Mouse (Mus musculus) G1E (cell line): ENCODE data around the gene Urgcp. TPM values are rescaled to one million over a fixed set of nuclear protein-coding genes. Genes with fewer than 3 reads are reported as not detected.

ENCODE experiments used
- ATAC-seq: 2 replicates; pipeline ENCODE4 v1.8.0; 2016; ENCODE audit warnings: mild to moderate bottlenecking; ENCODE audit not compliant: insufficient number of reproducible peaks, poor library complexity, low FRiP score, severe bottlenecking; ENCODE audit errors: extremely low read depth
- DNase-seq: peaks from one replicate; pipeline ENCODE4 v3.0.0; 2012; ENCODE audit warnings: low spot score
- H3K27me3 ChIP-seq: 2 replicates; pipeline ENCODE4 v1.6.1; 2012; ENCODE audit warnings: mild to moderate bottlenecking, low read length, inconsistent platforms; ENCODE audit not compliant: insufficient read depth
- H3K36me3 ChIP-seq: replicated peaks from 2 replicates; pipeline ENCODE3; 2012; ENCODE audit warnings: mild to moderate bottlenecking, inconsistent platforms
- H3K4me1 ChIP-seq: 2 replicates; pipeline ENCODE4 v1.6.1; 2012; ENCODE audit warnings: low read depth, low read length, inconsistent platforms, mixed read lengths; ENCODE audit not compliant: insufficient read depth
- H3K4me3 ChIP-seq: 2 replicates; pipeline ENCODE4 v1.5.1; 2012; ENCODE audit warnings: low read depth, mild to moderate bottlenecking, inconsistent platforms, low read length, moderate library complexity, mixed read lengths
- H3K9me3 ChIP-seq: replicated peaks from 2 replicates; pipeline ENCODE4 v1.6.1; 2012; ENCODE audit warnings: inconsistent platforms
- CTCF ChIP-seq: IDR thresholded peaks from 2 replicates; pipeline ENCODE4 v1.5.1; 2012; ENCODE audit warnings: low read depth, low read length, inconsistent platforms, mixed read lengths
- GATA1 ChIP-seq: IDR thresholded peaks from 2 replicates; pipeline ENCODE4 v1.6.1; 2012; ENCODE audit warnings: borderline replicate concordance, low read length, inconsistent platforms, mixed read lengths
- GATA2 ChIP-seq: IDR thresholded peaks from 2 replicates; pipeline ENCODE4 v1.6.1; 2012; ENCODE audit warnings: low read depth, low read length, inconsistent platforms, borderline replicate concordance
- POLR2AphosphoS5 ChIP-seq: IDR thresholded peaks from 2 replicates; pipeline ENCODE4 v1.6.1; 2012; ENCODE audit warnings: low read depth, low read length, inconsistent platforms; ENCODE audit not compliant: insufficient replicate concordance
- TAL1 ChIP-seq: conservative IDR thresholded peaks from 2 replicates; pipeline ENCODE4 v1.6.1; 2012; ENCODE audit warnings: low read depth, low read length, inconsistent platforms, mixed read lengths
- polyA plus RNA-seq: library from polyadenylated mRNA; stranded (reverse); fragments of >175 nt; gene quantifications from 2 replicates; pipeline ENCODE4 v1.2.3, GENCODE M21; 2012
- total RNA-seq, 2 experiments: library from RNA; stranded (forward) in 1 of 2; stranded (reverse) in 1 of 2; fragments of 200-1000 nt in 1 of 2; fragments of >200 nt in 1 of 2; fragmentation: Nextera tagmentation in 1 of 2; gene quantifications; 2 replicates each; pipeline ENCODE4 v1.2.3; 2014 to 2017

The Urgcp gene
- total and polyA plus RNA-seq, 3 experiments = 6.8 to 8.9 (median 7.9) TPM

- DNase-seq (no peak), ATAC-seq (no peak)
- no peaks in the 10 kb centered on the region for H3K9me3 ChIP-seq
- H3K4me3 ChIP-seq = no peak overlapping the region
- no peaks in the 10 kb centered on the region for H3K27me3 ChIP-seq
- peaks cover 99% of the 10 kb centered on the region for H3K36me3 ChIP-seq
- H3K4me1 ChIP-seq = peaks cover 44% of the 10 kb centered on the region
- TF ChIP-seq GATA1 (no peak), TAL1 (no peak), CTCF (no peak), GATA2 (no peak), POLR2AphosphoS5 (no peak)
Observed at GRCm38 (mm10) chr11:5796939-5797338, 34.8 kb upstream of the Urgcp start.

- Histone ChIP-seq H3K27me3 (no peaks in the 10 kb centered on the region), H3K4me3 (no peak overlapping the region), H3K9me3 (no peaks in the 10 kb centered on the region), H3K36me3 (peaks cover 99% of the 10 kb centered on the region), H3K4me1 (peaks cover 46% of the 10 kb centered on the region)
- no peak for DNase-seq
- ATAC-seq = no peak
- TF ChIP-seq CTCF (no peak), GATA1 (no peak), POLR2AphosphoS5 (no peak), TAL1 (no peak), GATA2 (no peak)
Observed at GRCm38 (mm10) chr11:5795706-5796105, 33.5 kb upstream of the Urgcp start.

DNA sequence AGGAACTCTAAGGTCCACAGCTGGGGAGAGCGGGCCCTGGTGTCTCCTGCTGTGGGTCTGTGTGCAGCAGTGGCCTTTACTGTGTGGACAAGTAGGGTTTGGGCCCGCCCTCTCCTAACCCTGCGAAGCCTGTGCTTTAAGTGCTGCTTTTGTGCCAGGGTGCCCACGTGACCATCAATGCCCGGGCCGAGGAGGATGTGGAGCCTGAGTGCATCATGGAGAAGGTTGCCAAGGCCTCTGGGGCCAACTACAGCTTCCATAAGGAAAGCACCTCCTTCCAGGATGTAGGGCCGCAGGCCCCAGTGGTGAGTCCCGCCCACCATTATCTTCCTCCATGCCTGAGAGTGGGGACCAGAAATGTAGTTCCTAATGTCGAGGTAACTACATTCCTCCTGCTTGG lies 33.1 kb upstream of the Urgcp start:
- TF ChIP-seq GATA2 (no peak), GATA1 (no peak)
- no peaks in the 10 kb centered on the region for H3K27me3 ChIP-seq
- H3K36me3 ChIP-seq = peaks cover 98% of the 10 kb centered on the region
- H3K4me3 ChIP-seq = no peak overlapping the region
- H3K4me1 ChIP-seq = peaks cover 50% of the 10 kb centered on the region
- DNase-seq = no peak
- no peak for ATAC-seq
- no peaks in the 10 kb centered on the region for H3K9me3 ChIP-seq

DNA sequence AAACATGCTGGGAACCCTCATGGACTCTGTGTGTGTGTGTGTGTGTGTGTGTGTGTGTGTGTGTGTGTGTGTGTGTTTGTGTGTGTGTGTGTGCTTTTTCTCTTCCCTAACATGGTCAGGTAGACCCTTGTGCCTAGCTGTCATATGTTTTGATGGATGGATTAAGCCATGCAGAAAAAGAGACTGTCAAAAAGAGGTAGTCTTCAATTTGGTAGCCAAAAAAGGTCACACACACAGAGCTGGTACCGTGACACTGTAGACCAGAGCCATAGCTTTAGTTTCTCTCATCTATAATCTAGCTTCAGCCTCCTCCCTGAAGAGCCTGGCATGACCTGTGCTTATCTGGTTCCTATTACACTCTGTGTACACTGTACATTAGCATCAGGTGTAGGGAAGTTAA lies 28.3 kb upstream of the Urgcp start:
- Histone ChIP-seq H3K36me3 (peaks cover 63% of the 10 kb centered on the region), H3K27me3 (no peaks in the 10 kb centered on the region), H3K9me3 (no peaks in the 10 kb centered on the region), H3K4me1 (peaks cover 50% of the 10 kb centered on the region), H3K4me3 (peak overlapping the region; percentile 98; the same call in 1 of the 2 replicates)
- ATAC-seq (no peak), DNase-seq (no peak)
- no peak for TF ChIP-seq GATA2
- no peak for TF ChIP-seq POLR2AphosphoS5
- no peak for TF ChIP-seq CTCF
- TF ChIP-seq TAL1 = no peak
- TF ChIP-seq GATA1 = no peak

DNA sequence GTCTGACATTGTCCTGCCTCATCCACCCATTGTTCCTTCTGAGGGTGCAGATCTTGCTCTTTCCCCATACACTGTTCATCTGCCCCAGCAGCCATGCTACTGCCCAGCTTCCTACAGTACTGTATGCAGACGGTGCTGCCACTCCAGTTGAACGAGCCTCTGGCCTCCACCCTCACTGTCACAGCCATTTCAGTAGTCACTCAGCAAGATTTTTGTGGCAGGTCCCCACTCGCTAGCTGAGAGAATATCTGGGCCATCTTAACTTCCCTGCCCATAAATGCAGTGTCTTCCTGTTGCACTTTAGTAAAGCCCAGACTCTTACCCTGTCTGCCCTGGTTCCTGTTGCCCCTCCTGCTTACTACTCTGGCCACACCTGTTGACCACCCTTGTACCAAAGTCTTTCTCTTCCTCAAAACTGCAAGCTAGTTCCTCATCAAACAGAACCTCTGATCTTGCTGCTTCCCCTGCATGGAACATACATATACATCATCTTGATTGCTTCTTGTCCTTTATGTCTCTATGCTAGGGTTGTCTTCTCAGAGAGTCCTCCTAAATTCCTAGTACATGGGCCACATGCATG lies 27.7 kb upstream of the Urgcp start:
- Histone ChIP-seq H3K4me3 (peak overlapping the region; percentile 98), H3K27me3 (no peaks in the 10 kb centered on the region), H3K36me3 (peaks cover 58% of the 10 kb centered on the region), H3K4me1 (peaks cover 50% of the 10 kb centered on the region), H3K9me3 (no peaks in the 10 kb centered on the region)
- ATAC-seq (peak; percentile 25; the same call in 1 of the 2 replicates), DNase-seq (peak; percentile 34)
- no peak for TF ChIP-seq TAL1
- TF ChIP-seq GATA1 = no peak
- no peak for TF ChIP-seq POLR2AphosphoS5
- no peak for TF ChIP-seq GATA2
- TF ChIP-seq CTCF = no peak

DNA sequence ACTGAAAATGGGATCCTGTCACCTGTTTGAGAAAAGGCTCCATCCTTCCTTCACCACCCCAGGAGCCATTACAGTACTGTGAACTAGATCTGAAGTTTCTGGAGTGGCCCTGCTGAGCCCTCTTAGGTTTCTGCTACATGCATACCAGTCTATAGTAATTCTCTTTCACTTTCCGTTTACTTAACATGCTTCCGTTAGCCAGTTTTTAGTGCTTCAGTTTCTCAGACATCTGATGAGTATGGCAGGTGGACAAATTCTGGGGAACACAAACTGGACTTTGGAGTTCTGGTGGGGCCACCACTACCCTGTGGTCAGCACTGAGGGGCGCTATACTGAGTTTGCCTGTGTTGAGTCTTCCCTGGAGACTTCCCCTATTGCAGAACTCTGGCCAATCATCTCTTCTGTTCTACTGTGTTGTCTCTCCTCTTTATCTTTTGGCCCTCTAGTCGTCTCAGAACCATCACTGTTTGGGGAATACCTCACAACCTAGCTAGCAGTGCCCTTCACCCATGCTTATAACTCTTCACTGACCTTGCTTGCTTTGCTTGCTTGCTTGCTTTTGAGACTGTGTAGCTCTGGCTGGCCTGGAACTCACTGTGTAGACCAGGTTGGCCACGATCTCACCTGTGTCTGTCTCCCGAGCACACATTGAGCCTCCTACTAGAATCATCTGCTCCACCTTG lies 27.0 kb upstream of the Urgcp start:
- Histone ChIP-seq H3K4me3 (peak overlapping the region; percentile 98), H3K4me1 (peaks cover 50% of the 10 kb centered on the region), H3K27me3 (no peaks in the 10 kb centered on the region), H3K9me3 (no peaks in the 10 kb centered on the region), H3K36me3 (peaks cover 53% of the 10 kb centered on the region)
- TF ChIP-seq TAL1 = no peak
- peak; percentile 46 for TF ChIP-seq CTCF
- DNase-seq (peak; percentile 78), ATAC-seq (peak; percentile 38; the same call in 1 of the 2 replicates)
